Mouse (Mus musculus): ENCODE data around the gene Zfp454. TPM values are rescaled to one million over a fixed set of nuclear protein-coding genes. Genes with fewer than 3 reads are reported as not detected.

Gene Zfp454
- polyA plus RNA-seq, 1 experiment from 2014 or later = 2.0 TPM

DNA sequence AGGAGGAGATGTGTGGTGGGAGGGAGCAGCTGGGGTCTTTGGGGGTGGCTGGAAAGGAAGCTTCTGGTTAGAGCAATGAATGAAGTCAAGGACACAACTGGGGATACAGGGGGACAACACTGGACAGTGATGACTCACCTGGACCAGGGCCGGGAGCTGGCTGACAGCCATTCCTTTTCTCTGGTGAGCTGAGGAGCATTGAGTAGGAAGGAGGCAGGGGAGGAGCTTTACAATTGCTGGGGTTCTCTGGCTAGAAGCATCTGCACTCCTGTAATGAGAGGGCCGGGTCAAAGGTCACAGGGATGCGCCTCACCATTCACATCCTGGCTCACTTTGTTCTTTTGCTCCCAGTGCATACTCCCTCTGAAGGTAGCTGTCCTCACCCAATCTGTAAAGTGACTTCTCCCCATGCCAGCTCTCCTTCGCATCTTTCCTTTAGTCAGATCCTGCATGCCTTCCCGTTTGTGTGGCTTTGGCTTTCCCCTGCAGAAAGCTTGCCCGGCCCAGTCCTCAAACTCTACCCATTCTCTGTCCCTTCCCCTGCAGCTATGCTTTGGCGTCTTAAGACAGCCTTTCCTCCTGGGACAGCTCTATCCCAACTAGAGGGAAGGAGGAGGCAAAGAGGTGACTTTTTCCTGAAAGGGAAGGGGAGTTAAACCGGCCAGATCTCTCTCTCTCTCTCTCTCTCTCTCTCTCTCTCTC, 1.1 kb downstream of the Zfp454 start:
- no peaks in the 10 kb centered on the region for H3K9me3 ChIP-seq (ENCODE audit: low read length)

DNA sequence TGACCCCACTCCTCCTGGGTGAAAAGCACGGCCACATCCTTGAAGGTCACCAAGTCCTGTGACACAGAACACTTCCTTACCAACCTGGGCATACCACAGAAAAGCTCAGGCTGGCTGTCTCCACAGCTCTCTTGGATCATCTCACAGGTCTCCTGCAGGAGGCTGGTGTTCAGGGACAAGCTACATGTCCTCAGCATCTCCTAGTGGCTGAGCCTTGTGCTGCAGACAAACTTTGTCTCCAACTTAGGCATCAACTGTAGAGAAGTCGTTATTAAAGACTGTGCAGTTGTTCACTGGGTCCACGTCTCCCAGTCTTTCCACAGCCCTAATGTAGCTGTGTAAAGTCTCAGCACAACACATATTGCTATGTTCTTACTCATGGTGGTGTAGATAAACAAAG, 3.7 kb downstream of the Zfp454 start:
- no peak for DNase-seq (ENCODE audit: low spot score)
- no peaks in the 10 kb centered on the region for H3K9me3 ChIP-seq (ENCODE audit: low read length)
- WGBS = 81% methylated on average over 3 of the region's 3 CpGs

More for the DNA sequence above, 1.1 kb downstream of the Zfp454 start:
- TF ChIP-seq CTCF (IDR thresholded peaks at IDR 0.05) = no peak
- TF ChIP-seq EP300 (IDR thresholded peaks at IDR 0.05) = no peak
- Histone ChIP-seq H3K9ac (replicated peaks; ENCODE audit: low read depth) (no peak overlapping the region), H3K4me1 (ENCODE audit: insufficient read depth, low read depth, low read length) (no peaks in the 10 kb centered on the region), H3K4me2 (replicated peaks; ENCODE audit: low read depth, low read length) (peak overlapping the region; percentile 75), H3K36me3 (ENCODE audit: insufficient read depth, low read length) (no peaks in the 10 kb centered on the region), H3K4me3 (ENCODE audit: low read depth, low read length) (peak overlapping the region; percentile 37; the same call in 1 of the 2 replicates), H3K27me3 (replicated peaks; ENCODE audit: insufficient read depth, low read length) (no peaks in the 10 kb centered on the region), H3K27ac (ENCODE audit: low read length) (no peak overlapping the region)
- no peak for ATAC-seq
- peak; percentile 4 for DNase-seq (ENCODE audit: low spot score)
- 40% methylated on average over 8 of the region's 8 CpGs for WGBS

DNA sequence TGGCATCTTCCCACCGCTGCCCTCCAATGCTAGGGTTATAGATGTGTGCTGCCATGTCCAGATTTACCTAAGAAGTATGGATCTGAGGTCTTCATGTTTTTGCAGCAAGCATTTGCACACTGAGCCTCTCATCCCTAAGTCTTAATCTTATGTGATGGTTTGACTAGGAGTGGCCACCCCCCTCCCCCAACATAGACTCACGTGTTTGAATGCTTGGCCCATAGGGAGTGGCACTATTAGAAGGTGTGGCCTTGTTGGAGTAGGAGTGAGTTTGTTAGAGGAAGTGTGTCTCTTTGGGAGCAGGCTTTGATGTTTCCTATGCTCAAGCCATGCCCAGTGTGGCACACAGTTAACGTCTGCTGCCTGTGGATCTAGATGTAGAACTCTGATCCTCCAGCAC, 8.8 kb downstream of the Zfp454 start:
- no peaks in the 10 kb centered on the region for H3K4me1 ChIP-seq (ENCODE audit: insufficient read depth, low read depth, low read length)
- H3K9ac ChIP-seq (replicated peaks; ENCODE audit: low read depth) = no peak overlapping the region
- no peaks in the 10 kb centered on the region for H3K9me3 ChIP-seq (ENCODE audit: low read length)
- DNase-seq (ENCODE audit: low spot score) (no peak), ATAC-seq (no peak)
- 85% methylated on average over 3 of the region's 3 CpGs for WGBS
- TF ChIP-seq EP300 (IDR thresholded peaks at IDR 0.05) = no peak
- TF ChIP-seq CTCF (IDR thresholded peaks at IDR 0.05) = no peak
- H3K4me2 ChIP-seq (replicated peaks; ENCODE audit: low read depth, low read length) = no peak overlapping the region
- no peaks in the 10 kb centered on the region for H3K27me3 ChIP-seq (replicated peaks; ENCODE audit: insufficient read depth, low read length)
- H3K4me3 ChIP-seq (ENCODE audit: low read depth, low read length) = no peak overlapping the region
- H3K36me3 ChIP-seq (ENCODE audit: insufficient read depth, low read length) = peaks cover 4% of the 10 kb centered on the region; the same call in 1 of the 2 replicates
- H3K27ac ChIP-seq (ENCODE audit: low read length) = no peak overlapping the region

More for the DNA sequence above, 3.7 kb downstream of the Zfp454 start:
- no peak overlapping the region for H3K9ac ChIP-seq (replicated peaks; ENCODE audit: low read depth)
- no peak for TF ChIP-seq EP300 (IDR thresholded peaks at IDR 0.05)
- no peak for TF ChIP-seq CTCF (IDR thresholded peaks at IDR 0.05)
- H3K27ac ChIP-seq (ENCODE audit: low read length) = no peak overlapping the region
- H3K27me3 ChIP-seq (replicated peaks; ENCODE audit: insufficient read depth, low read length) = no peaks in the 10 kb centered on the region
- no peak overlapping the region for H3K4me3 ChIP-seq (ENCODE audit: low read depth, low read length)
- no peaks in the 10 kb centered on the region for H3K36me3 ChIP-seq (ENCODE audit: insufficient read depth, low read length)
- no peak for ATAC-seq
- H3K4me2 ChIP-seq (replicated peaks; ENCODE audit: low read depth, low read length) = no peak overlapping the region
- no peaks in the 10 kb centered on the region for H3K4me1 ChIP-seq (ENCODE audit: insufficient read depth, low read depth, low read length)

DNA sequence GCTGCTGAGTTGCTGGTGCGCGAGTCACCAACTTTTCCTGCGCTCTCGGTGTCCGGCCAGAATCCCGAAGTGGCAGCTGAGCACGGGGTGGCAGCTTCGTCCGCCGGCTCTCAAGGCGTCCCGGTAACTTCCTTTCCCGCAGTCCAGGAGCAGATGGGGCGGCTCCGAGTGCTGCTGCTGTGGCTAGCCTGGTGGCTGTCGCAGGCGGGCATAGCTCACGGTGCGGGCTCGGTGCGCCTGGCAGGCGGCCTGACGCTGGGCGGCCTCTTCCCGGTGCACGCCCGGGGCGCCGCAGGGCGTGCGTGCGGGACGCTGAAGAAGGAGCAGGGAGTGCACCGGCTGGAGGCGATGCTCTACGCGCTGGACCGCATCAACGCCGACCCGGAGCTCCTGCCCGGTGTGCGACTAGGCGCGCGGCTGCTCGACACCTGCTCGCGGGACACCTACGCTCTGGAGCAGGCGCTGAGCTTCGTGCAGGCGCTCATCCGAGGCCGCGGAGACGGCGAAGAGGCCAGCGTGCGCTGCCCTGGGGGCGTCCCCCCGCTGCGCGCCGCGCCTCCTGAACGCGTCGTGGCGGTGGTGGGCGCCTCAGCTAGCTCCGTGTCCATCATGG, 36.4 kb downstream of the Zfp454 start:
- DNase-seq (ENCODE audit: low spot score) = no peak

DNA sequence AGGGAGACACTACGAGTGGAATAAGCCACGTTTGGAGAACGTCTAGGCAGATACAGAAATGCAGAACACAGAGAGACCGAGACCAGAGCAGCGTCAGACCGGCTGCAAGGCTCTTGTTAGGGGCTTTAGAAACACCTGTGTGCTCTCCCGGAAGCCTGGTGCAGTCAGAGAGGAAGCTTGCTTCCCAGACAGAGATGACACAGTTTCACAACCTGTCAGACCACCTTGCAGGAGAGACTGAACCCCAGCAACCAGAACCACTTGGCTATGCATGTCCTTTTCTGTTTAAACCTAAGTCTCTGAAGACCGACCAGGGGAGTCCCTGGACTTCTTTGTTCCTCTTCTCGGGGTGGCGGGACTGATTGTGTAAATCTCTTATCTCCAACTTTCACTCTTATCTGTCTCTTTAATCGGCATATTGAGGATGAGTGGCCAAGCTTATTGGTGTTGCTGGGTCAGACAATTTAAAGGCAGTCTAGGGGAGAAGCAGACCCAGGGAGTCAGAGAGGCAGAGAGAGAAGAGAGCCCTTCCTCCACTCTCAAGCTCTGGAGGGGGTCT, 37.2 kb downstream of the Zfp454 start, which contains the start of gene Grm6:
TSS of gene Grm6 (plus strand) at position 509 of the 559 bp plus-strand sequence.
- peak within 1 kb of the TSS; percentile 31 for H3K4me3 ChIP-seq (ENCODE audit: low read depth, low read length)
- no peaks in the 10 kb centered on the region for H3K9me3 ChIP-seq (ENCODE audit: low read length)
- H3K27me3 ChIP-seq (replicated peaks; ENCODE audit: insufficient read depth, low read length) = peaks cover 28% of the 10 kb centered on the region
- no peak within 1 kb of the TSS for H3K27ac ChIP-seq (ENCODE audit: low read length)
- TF ChIP-seq EP300 (IDR thresholded peaks at IDR 0.05) (no peak), CTCF (IDR thresholded peaks at IDR 0.05) (no peak)
- H3K4me1 ChIP-seq (ENCODE audit: insufficient read depth, low read depth, low read length) = peaks cover 5% of the 10 kb centered on the region
- H3K4me2 ChIP-seq (replicated peaks; ENCODE audit: low read depth, low read length) = peak within 1 kb of the TSS; percentile 57
- under 1% methylated on average over 11 of the region's 11 CpGs for WGBS
- no peak for DNase-seq (ENCODE audit: low spot score)
- H3K9ac ChIP-seq (replicated peaks; ENCODE audit: low read depth) = no peak within 1 kb of the TSS
- no peaks in the 10 kb centered on the region for H3K36me3 ChIP-seq (ENCODE audit: insufficient read depth, low read length)
- ATAC-seq = no peak

More for the DNA sequence above, 36.4 kb downstream of the Zfp454 start:
- Histone ChIP-seq H3K4me3 (ENCODE audit: low read depth, low read length) (peak overlapping the region; percentile 31), H3K9me3 (ENCODE audit: low read length) (no peaks in the 10 kb centered on the region), H3K27me3 (replicated peaks; ENCODE audit: insufficient read depth, low read length) (peaks cover 28% of the 10 kb centered on the region), H3K4me2 (replicated peaks; ENCODE audit: low read depth, low read length) (peak overlapping the region; percentile 57), H3K4me1 (ENCODE audit: insufficient read depth, low read depth, low read length) (peaks cover 5% of the 10 kb centered on the region), H3K36me3 (ENCODE audit: insufficient read depth, low read length) (no peaks in the 10 kb centered on the region), H3K9ac (replicated peaks; ENCODE audit: low read depth) (no peak overlapping the region), H3K27ac (ENCODE audit: low read length) (no peak overlapping the region)
- WGBS = under 1% methylated on average over 60 of the region's 72 CpGs
- ATAC-seq = no peak
- TF ChIP-seq EP300 (IDR thresholded peaks at IDR 0.05) = no peak

DNA sequence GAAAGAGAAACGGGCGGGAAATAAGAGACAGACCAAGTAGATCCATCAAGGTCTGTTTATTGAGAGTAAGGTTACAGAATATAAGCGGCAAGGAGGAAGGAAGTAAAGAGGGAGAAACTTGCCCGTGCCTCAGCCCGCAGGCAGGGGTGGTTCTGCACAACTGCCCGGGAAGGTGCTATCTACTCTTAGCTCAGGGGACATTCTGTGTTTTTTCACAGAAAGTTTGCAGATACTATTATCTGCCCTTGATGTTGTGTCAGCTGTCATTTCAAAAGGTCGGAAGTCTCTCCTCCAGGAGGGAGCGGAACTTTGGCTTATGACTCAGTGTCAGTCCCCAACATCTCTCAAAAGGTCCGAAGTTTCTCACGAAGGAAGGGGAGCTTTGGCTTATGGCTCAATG, 38.1 kb downstream of the Zfp454 start:
- H3K27ac ChIP-seq (ENCODE audit: low read length) = no peak overlapping the region
- H3K9me3 ChIP-seq (ENCODE audit: low read length) = no peaks in the 10 kb centered on the region
- H3K4me1 ChIP-seq (ENCODE audit: insufficient read depth, low read depth, low read length) = peaks cover 5% of the 10 kb centered on the region
- peaks cover 28% of the 10 kb centered on the region for H3K27me3 ChIP-seq (replicated peaks; ENCODE audit: insufficient read depth, low read length)
- ATAC-seq (no peak), DNase-seq (ENCODE audit: low spot score) (no peak)
- no peak for TF ChIP-seq CTCF (IDR thresholded peaks at IDR 0.05)
- TF ChIP-seq EP300 (IDR thresholded peaks at IDR 0.05) = no peak
- H3K36me3 ChIP-seq (ENCODE audit: insufficient read depth, low read length) = no peaks in the 10 kb centered on the region
- H3K4me3 ChIP-seq (ENCODE audit: low read depth, low read length) = no peak overlapping the region
- WGBS = 1% methylated on average over 10 of the region's 10 CpGs
- no peak overlapping the region for H3K9ac ChIP-seq (replicated peaks; ENCODE audit: low read depth)
- no peak overlapping the region for H3K4me2 ChIP-seq (replicated peaks; ENCODE audit: low read depth, low read length)
